Mouse (Mus musculus) liver, adult 2 months (tissue): Measurements from ENCODE around the gene Aes. TPM values are rescaled to one million over a fixed set of nuclear protein-coding genes. Genes with fewer than 3 reads are reported as not detected.

Experiments used
- DNase-seq: peaks from one replicate; pipeline ENCODE4 v3.0.0-alpha.2; 2011; ENCODE audit warnings: low read depth, low spot score; ENCODE audit errors: extremely low read depth
- H3K27ac ChIP-seq: fragments of 200-500 bp; replicated peaks from 2 replicates; pipeline ENCODE4 v1.5.1; 2012; ENCODE audit warnings: low read depth, mild to moderate bottlenecking, control low read depth, inconsistent platforms, low read length; ENCODE audit not compliant: insufficient read depth
- H3K27me3 ChIP-seq: fragments of 200-500 bp; 2 replicates; pipeline ENCODE4 v1.6.1; 2012; ENCODE audit warnings: mild to moderate bottlenecking, moderate library complexity, low read length, inconsistent platforms; ENCODE audit not compliant: control insufficient read depth, insufficient read depth
- H3K36me3 ChIP-seq: fragments of 200-500 bp; 2 replicates; pipeline ENCODE4 v1.6.1; 2012; ENCODE audit warnings: low read length, inconsistent platforms; ENCODE audit not compliant: control insufficient read depth, insufficient read depth
- H3K4me1 ChIP-seq: fragments of 200-500 bp; 2 replicates; pipeline ENCODE4 v1.6.1; 2011; ENCODE audit warnings: low read length; ENCODE audit not compliant: control insufficient read depth, insufficient read depth
- H3K4me3 ChIP-seq: fragments of 200-500 bp; 2 replicates; pipeline ENCODE4 v1.5.1; 2011; ENCODE audit warnings: low read depth, mild to moderate bottlenecking, control low read depth, low read length, moderate library complexity; ENCODE audit not compliant: insufficient read depth
- H3K79me2 ChIP-seq: fragments of 200-500 bp; 2 replicates; pipeline ENCODE4 v1.6.1; 2012; ENCODE audit warnings: inconsistent platforms, mild to moderate bottlenecking, low read length, moderate library complexity; ENCODE audit not compliant: control insufficient read depth, insufficient read depth
- H3K9ac ChIP-seq: fragments of 200-500 bp; 2 replicates; pipeline ENCODE4 v1.6.1; 2012; ENCODE audit warnings: low read depth, mild to moderate bottlenecking, control low read depth, inconsistent platforms, low read length
- CTCF ChIP-seq: fragments of 200-500 bp; IDR thresholded peaks from 2 replicates; pipeline ENCODE4 v1.5.1; 2011; ENCODE audit warnings: low read depth, low read length, control low read depth
- POLR2A ChIP-seq: fragments of 200-500 bp; IDR thresholded peaks from 2 replicates; pipeline ENCODE4 v1.6.1; 2011; ENCODE audit warnings: low read length, control low read depth; ENCODE audit not compliant: insufficient read depth; ENCODE audit errors: extremely low read depth
- WGBS: fragments of 180-500 bp; shearing (Covaris S2); methylation state at CpG from one replicate; pipeline ENCODE4 v1.1.7; 2018; 5-methylcytosine and 5-hydroxymethylcytosine counted together
- polyA plus RNA-seq: library from polyadenylated mRNA; depleted of rRNA; stranded (reverse); fragments of >200 nt; gene quantifications from 2 replicates; pipeline ENCODE4 v1.2.3, GENCODE M21; 2012
- total RNA-seq: library from RNA; depleted of rRNA; stranded (reverse); fragments of >200 nt; gene quantifications from 2 replicates; pipeline ENCODE4 v1.2.3, GENCODE M21; 2014

The Aes gene
- total and polyA plus RNA-seq, 2 experiments = 200 to 1,785 TPM

- Histone ChIP-seq H3K79me2 (peaks cover 17% of the 10 kb centered on the region), H3K4me3 (no peak overlapping the region), H3K27me3 (no peaks in the 10 kb centered on the region), H3K4me1 (peaks cover 23% of the 10 kb centered on the region), H3K36me3 (peaks cover 12% of the 10 kb centered on the region), H3K27ac (no peak overlapping the region), H3K9ac (no peak overlapping the region)
- DNase-seq = no peak
- TF ChIP-seq CTCF (no peak), POLR2A (no peak)
- 71% methylated on average over 20 of the region's 20 CpGs for WGBS
These were observed 6.3 kb downstream of the Aes start for GRCm38 (mm10) chr10:81565257-81566228.

GRCm38 (mm10) chr10:81568381-81569191 is 9.3 kb downstream of the Aes start:
- no peak for DNase-seq
- TF ChIP-seq POLR2A (no peak), CTCF (no peak)
- H3K27me3 ChIP-seq = no peaks in the 10 kb centered on the region
- H3K79me2 ChIP-seq = no peaks in the 10 kb centered on the region
- no peak overlapping the region for H3K9ac ChIP-seq
- WGBS = 33% methylated on average over 16 of the region's 16 CpGs
- H3K4me3 ChIP-seq = no peak overlapping the region
- H3K36me3 ChIP-seq = peaks cover 12% of the 10 kb centered on the region
- peaks cover 10% of the 10 kb centered on the region for H3K4me1 ChIP-seq
- H3K27ac ChIP-seq = no peak overlapping the region

- H3K4me3 ChIP-seq = no peak overlapping the region
- H3K27me3 ChIP-seq = no peaks in the 10 kb centered on the region
- H3K27ac ChIP-seq = no peak overlapping the region
- TF ChIP-seq CTCF (no peak), POLR2A (no peak)
- no peak for DNase-seq
- H3K4me1 ChIP-seq = peaks cover 11% of the 10 kb centered on the region
- peaks cover 10% of the 10 kb centered on the region for H3K36me3 ChIP-seq
- H3K79me2 ChIP-seq = no peaks in the 10 kb centered on the region
- no peak overlapping the region for H3K9ac ChIP-seq
- WGBS = 84% methylated on average over 9 of the region's 9 CpGs
These were observed 10.4 kb downstream of the Aes start for GRCm38 (mm10) chr10:81569507-81570237.

- H3K27me3 ChIP-seq = no peaks in the 10 kb centered on the region
These were observed 11.0 kb downstream of the Aes start for GRCm38 (mm10) chr10:81570238-81570800.

More at GRCm38 (mm10) chr10:81570238-81570800, 11.0 kb downstream of the Aes start:
- no peak overlapping the region; the same call in 1 of the 2 replicates for H3K27ac ChIP-seq
- DNase-seq = no peak
- WGBS = 12% methylated on average over 11 of the region's 11 CpGs
- peaks cover 12% of the 10 kb centered on the region for H3K4me1 ChIP-seq
- H3K79me2 ChIP-seq = no peaks in the 10 kb centered on the region
- 0 out of 2 replicates have a peak, but pooled peaks cover 6% of the 10 kb centered on the region for H3K36me3 ChIP-seq
- H3K9ac ChIP-seq = peak overlapping the region; percentile 78
- no peak for TF ChIP-seq POLR2A
- TF ChIP-seq CTCF = no peak
- peak overlapping the region; percentile 53 for H3K4me3 ChIP-seq
